Mouse (Mus musculus) heart, postnatal 36 days (tissue): ENCODE measurements around the gene Clp1. TPM values are rescaled to one million over a fixed set of nuclear protein-coding genes. Genes with fewer than 3 reads are reported as not detected.

Experiments
- DNase-seq, 2 experiments: peaks; one replicate each; pipeline ENCODE4 v3.0.0; 2021 to 2022
- intact Hi-C: fragments of 180-260 bp; cut with DNase I; formaldehyde crosslinking; loops from one replicate; pipeline ENCODE4 v1.15.1; 2025
- total RNA-seq, 2 experiments: library from RNA; stranded (reverse); gene quantifications; 2 replicates each; pipeline ENCODE4 v1.2.3; 2021

The Clp1 gene
- total RNA-seq, 2 experiments from 2014 or later, result 6.1 to 6.2 TPM

DNA sequence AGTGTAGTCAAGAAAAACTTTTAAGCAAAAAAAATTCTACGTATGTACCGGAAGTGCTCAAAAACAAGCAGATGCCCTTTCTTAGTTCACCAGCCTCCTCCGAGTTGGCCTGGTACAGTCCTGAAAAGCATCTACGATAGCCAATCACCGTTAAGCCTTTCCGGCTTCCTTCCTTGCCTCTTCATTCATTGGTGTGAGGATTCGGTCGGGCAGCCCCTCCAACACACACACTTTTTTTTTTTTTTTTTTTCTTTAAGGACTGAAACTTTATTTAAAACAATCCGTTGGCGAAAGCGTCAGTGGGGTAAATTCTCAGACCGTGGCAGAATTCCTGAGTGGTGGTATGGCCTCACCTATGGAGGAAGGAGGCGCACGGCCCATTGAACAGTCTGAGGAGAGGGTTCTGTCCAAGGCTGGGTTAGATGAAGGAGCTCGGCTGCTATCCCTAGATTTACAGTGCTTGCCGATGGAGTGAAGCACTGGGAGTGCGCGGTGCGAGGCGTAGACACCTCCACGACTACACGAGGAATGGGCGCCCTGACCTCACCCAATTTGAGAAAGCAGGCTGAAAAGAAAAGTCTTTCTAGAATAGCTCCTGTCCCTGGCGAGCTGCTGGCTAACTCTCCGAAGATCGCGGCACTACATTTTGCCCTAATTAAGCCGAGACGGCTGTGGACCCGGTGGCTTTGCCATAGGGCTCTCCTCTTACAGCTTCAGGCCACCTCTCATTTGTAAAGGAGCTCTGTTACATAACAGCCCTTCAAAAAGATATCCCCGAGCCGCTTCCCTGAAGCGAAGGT, 11.4 kb downstream of the Clp1 start:
- intact Hi-C loops, result loop anchor here (1.0 to 10.0 kb wide), 4 partner anchors 11 to 1071 kb away; partner anchors contain the start of genes Gm28635, Med19, Tmx2 and Tnks1bp1
- peak; percentile 65 to 83 for DNase-seq

DNA sequence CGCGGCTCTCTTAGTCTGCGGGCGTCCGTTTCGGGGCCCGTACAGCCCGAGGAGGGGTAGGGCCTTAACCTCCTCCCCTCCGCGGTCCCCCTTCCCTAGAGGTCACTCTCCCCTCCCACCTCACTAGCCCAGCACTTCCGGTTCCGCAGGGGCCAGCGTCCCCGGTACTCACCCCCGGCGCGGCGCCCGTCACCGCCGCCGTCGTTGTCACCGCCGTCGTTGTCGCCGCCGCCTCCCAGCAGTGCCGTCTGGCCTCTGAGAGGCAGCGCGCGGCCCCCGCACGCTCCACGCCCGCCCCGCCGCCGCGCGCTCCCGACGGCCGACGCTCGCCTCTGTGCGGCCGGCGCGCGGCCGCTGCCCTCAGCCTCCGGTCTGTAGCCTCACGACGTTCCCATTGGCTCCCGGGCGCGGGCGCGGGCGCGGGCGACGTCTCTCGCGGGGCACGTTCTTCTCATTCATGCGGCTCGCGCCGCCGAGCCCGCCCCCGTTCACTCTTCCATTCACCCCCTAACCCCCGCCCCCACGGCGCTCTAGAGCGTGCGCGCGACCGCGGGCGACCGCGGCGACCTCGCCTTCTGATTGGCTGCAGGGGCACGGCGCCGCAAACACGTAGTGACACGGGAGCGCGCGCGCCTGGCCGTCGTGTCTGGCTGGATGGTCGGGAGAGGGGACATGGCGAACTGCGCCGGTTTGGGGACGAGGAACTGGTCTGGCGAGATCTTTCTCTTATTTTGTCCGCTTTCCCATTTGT, 12.2 kb downstream of the Clp1 start, which contains the start of gene Zdhhc5:
TSS of gene Zdhhc5 (minus strand) at position 370 of the 751 bp plus-strand sequence.
- peak; percentile 96 to 99 for DNase-seq
- intact Hi-C loops, result loop anchor here (2.0 to 10.0 kb wide), 3 partner anchors 36 to 1070 kb away; partner anchors contain the start of genes Gm28635, Med19, Tmx2 and Tnks1bp1

DNA sequence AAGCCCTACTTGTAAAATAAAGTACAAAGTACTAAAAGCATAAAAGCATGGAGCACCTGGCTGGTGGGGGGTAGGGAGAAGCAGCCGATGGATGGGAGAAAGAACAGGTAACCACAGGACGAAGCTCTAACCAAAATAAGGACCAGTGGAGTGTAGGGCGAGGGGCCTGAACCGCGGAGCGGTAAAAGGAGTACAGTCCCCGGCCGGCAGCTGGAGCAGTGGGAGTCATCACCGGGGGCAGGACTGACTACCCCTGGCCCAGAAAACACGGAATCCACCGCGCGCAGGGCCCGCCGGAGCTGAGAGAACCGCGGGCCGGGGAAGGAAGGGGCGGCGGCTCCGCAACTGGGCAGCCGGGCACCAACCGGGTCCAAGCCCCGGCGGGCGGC, 12.7 kb downstream of the Clp1 start:
- intact Hi-C loops, result loop anchor here (2.0 to 10.0 kb wide), 3 partner anchors 36 to 1070 kb away; partner anchors contain the start of genes Gm28635, Med19, Tmx2 and Tnks1bp1

DNA sequence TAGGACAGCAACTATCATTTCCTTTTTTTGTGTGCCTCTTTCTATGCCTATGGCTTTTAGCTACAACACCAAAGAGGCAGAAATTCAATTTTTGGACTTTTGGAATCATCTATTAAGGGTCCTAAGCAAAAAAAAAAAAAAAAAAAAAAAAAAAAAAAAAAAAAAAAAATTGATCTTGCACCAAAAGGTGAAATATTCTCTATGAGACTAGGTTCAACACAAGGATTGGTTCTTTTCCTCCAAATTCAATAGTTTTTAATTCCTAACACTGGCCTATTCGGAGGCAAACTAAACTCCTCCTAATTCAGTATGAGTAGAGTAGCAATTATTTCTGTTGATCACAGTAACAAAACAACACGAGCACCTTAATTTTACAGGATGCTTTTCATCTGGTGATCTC, 15.3 kb downstream of the Clp1 start:
- no peak for DNase-seq
- intact Hi-C loops, result loop anchor here (10.0 kb wide), 2 partner anchors 333 to 1067 kb away; partner anchors contain the start of genes Tnks1bp1 and Zc3h15

More for the DNA sequence above, 12.7 kb downstream of the Clp1 start:
- no peak for DNase-seq

DNA sequence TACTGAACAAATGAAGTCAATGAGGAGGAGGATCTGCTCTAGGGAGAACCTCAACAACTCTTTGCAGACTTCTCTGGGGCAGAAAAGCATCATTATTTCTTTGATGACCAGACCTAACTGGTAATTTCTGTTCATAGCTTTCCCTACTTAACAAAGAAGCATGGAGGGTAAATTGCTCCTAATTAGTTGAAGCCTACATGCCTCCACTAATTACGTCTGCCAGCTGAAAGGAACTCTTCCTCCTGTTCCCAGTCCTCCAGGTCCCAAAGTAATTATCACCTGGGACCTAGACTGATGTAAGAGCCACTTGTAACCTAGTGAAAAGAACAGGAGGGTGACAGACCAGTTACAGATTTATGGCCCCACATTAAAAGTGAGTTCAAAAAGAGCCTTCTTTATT, 19.6 kb downstream of the Clp1 start:
- no peak for DNase-seq
- intact Hi-C loops, result no loop called here

DNA sequence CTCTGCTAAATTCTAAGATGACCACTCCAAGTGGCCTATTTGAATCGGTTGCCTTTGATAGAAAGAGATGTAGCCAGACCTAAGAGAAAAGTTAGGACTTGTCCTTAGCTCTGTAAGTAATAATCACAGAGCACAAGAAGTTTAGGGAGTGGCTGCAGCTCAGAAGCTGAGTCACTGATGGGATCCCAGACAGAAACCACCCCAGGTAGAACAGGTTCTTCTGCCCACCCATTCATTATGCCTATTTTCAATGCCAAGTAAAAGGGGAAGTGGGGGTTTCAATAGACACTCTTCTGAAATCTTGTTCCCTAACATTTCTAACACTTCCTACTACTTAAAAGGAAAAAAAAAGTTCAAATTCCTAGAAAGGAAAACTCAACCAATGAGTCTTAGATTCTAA, 21.9 kb downstream of the Clp1 start:
- no peak for DNase-seq
- intact Hi-C loops, result no loop called here

DNA sequence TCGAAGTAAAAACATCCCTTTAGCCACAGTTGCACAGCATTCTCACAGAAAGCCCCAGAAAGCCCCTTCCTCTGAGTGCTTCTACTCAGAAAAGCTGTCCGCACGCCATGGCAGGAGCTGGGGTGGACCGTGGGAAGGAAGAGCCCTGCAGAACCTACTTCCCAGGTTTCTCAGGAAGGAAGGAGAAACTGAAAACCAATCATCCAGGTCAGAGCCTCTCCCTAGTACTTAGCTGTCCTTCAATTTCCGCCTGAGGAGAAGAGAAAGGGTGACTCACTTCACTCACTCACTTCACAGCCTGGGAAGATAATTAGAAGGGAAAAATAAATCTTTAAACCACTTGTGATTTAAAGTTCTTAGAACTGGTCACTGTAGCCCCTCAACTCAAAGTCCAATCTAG, 22.8 kb downstream of the Clp1 start:
- no peak for DNase-seq
- intact Hi-C loops, result no loop called here

DNA sequence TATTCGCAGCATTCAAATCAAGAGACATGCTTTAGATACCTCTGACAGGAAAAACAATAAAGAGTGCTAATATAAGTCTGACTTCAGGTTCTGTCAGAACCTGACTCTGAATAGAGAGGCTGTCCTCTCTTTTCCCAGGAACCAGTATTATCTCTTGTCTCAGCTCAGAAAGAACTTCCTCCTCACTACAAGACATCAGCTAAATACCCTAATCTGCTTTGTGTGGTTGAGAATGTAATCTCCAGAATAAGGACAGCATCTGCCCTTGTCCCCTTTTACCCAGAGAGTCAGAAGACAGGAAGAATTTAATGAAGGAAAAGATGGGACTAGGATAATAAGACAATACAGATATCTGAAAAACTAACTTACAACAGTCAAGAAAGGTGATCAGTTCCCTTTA, 23.7 kb downstream of the Clp1 start:
- intact Hi-C loops, result no loop called here
- no peak for DNase-seq

DNA sequence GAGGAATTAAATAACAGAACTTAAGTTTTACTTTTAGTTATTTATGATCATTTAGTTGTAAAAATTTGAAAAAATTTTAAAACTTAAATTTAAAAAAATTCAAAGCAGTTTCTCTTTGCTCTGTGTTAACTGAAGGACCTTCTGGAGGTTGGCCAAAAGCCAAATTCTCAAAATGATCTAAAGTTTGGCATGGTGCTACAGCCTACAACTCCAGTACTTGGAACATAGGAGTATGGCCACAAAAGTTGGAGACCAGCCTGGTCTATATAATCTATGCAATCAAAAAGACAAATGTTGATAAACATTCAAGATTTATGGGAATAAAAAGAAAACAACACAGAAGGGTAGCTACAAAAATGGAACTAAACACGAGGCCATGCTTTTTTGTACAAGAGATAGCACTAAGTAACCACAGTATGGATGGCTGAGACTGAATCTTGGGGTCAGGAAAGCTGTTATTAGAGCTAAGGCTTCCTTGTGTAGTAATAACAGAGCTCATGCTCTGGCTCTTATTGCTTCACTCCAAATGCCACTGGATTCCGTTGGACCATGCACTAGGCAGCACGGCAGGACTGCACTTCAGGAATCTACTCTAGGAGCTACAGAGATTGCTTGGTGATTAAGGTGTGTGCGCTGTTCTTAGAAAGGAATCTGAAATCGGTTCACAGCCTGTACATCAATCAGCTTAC, 32.0 kb downstream of the Clp1 start:
- intact Hi-C loops, result no loop called here
- DNase-seq, result no peak

DNA sequence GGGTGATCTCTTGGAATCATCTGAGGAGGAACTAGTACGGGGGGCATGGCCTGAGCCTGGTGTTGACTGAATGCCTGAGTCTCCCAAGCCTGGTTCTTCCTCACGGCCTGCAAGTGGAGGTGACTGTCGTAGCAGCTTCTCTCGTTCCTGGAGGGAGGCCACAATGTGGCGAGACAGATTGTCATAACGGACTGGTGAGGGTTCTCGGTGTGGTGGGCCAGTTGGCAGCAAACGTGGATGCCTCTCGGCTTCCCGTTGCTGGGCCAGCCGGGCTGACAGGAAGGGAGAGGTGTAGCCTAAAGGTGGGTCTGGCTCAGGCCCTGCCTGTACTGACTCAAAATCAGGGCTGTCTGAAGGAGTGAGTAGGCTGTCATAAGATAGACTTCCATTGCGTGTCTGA, 37.1 kb downstream of the Clp1 start:
- intact Hi-C loops, result no loop called here
- DNase-seq, result no peak

DNA sequence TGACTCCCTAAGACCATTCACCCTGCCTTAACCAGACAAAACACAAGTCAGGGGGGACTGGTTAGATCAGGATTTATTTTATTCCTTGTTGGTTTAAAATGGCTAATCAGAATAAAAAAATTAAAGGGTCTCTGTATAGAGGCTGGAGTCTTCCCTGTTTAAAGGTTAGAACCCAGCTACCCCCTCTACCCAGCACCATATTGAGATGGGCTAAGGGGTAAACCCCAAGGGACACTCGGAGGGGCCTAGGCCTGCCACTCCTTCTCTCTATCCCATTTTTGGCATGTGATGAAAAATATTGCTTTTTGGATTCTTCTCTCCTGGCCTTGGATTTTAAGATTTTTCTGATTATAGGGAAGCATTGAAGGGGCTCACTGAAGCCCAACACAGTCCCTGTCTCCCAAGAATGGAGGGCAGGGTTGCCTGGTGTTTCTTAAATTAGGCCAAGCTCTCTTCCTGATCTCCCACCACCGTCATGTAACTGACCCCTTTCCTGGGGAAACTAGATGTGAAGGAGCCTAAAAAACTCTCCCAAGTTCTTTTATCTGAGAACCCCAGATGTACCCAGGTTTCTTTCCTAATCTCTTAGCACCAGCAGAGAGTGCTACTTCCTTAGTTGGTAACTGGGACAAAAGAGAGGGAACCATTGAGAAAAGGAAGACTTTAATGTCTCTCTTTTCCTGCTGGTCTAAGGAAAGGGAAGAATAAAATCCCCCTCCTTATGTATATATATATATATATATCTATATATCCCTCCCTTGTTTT, 38.9 kb downstream of the Clp1 start:
- no peak for DNase-seq
- intact Hi-C loops, result no loop called here

DNA sequence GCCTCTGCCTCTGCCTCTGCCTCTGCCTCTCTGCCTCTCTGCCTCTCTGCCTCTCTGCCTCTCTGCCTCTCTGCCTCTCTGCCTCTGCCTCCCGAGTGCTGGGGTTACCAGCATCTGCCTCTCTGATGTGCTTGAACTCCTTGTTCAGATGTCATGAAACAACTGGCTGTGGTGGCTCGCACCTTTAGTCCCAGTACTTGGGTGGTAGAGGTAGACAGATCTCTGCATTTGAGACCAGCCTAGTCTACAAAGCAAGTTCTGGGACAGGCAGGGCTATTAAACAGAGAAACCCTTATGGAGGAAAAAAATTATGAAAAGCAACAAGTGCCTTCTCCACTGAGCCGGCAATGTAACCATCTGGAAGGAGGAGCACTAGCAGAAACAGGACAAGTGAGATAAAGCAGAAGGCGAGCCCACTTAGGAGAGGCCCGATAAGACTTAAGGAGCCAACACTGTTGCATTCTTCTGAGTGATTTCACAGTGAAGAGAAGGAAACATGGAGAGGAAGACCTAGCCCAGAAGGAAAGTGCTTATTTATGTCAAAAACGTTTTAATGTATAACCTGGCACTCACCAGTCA, 44.5 kb downstream of the Clp1 start:
- no peak for DNase-seq
- intact Hi-C loops, result no loop called here

DNA sequence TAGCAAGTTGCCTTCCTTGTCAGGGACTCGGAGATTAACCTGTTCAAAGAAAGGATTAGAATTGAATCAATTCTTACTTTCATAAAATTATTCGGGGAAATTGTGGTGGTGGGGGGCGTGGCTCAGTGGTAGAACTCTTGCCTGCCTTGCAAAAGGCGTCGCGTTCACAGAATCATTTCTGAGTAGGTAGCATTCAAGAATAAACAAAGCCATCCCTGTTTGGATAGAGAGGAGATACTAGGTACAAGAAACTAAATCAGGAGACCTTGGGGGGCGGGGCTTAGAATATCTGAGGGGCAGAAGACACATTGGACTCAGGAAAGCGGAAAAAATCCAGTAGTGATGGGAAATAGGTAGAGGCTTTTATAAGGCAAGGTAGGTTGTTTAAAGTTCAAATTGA, 48.1 kb downstream of the Clp1 start, which contains the start of gene Tmx2:
TSS of gene Tmx2 (minus strand) at position 125 of the 400 bp plus-strand sequence.
- intact Hi-C loops, result loop anchor here (2.0 to 5.0 kb wide), 2 partner anchors 36 to 118 kb away; partner anchors contain the start of genes Ube2l6 and Zdhhc5
- no peak for DNase-seq

DNA sequence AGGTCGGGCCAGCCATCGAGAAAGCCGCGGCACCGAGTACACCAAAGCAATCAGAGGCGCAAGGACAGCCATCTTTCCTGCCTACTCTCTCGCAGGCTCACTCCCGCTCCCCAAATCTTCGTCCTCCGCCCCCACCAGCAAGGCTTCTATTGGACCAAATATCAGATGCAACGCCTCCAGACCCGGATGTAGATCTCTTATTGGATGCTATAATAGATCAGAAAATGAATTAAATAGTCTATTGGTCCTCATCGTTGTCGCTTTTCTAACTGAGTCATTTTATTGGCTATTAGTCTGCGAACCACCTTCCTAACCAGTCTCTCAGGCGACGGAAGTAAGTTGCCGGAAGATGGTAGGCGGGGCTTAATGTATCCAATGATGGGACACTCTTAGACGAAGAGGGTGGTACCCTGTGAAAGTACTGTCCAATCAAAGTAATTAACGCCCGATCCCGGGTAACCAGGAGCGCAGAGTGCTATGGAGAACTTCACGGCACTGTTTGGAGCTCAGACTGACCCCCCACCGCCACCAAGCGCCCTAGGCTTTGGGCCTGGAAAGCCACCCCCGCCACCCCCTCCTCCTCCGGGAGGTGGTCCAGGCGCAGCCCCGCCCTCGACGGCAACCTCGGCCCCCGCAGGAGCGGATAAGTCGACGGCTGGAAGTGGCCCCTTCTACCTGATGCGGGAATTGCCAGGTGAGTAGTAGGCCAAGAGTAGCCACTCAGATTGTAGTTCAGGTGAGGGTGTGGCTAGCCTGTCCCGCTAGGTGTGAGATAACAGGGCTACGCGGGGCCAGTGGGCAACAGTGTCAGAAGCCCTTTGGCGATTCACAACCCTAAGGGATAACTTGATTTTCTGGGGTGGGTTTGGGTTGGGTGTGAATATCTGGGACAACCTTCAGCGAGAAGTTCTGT, 48.9 kb downstream of the Clp1 start, which contains the start of the genes Gm28635 and Med19:
TSS of gene Gm28635 (minus strand) at position 74 of the 913 bp plus-strand sequence.
TSS of gene Med19 (plus strand) at position 435 of the 913 bp plus-strand sequence.
- DNase-seq, result peak; percentile 86 to 87

DNA sequence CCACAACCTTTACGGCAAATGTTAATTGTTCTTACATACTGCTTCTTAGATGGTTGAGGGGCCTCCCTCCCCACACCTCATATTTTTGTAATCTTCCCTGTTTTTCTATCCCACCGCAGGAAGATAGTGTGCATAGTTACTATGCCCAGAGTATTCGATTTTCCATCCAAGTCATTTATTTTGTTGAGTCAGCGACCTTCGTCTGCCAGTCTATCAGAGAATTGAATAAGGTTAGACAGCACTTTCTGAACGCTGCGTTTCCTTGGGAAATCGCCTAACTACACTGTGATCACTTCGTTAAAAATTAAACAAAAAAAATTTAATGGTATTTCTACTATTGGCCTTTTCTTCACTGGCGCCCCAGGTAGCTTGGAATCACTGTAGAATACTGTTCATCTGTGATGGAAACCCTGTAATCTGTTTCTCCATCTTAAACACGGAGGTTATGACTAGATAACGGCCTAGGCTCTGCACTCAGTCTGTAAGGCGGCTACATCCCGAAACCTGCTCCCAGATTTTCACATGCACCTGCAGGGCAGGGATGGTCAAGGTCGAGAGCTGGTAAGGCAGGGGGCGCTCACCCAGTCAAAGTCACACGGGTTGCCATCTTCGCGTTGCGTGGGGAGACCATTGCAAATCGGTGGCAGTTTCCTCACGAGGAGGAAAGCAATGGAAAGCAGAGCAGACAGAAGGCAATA, 49.7 kb downstream of the Clp1 start:
- intact Hi-C loops, result loop anchor here (5.0 kb wide), 1 partner anchor 120 kb away; the partner anchor contains the start of gene Ube2l6

More for the DNA sequence above, 48.9 kb downstream of the Clp1 start, which contains the start of the genes Gm28635 and Med19:
- intact Hi-C loops, result loop anchor here (2.0 to 5.0 kb wide), 2 partner anchors 37 to 119 kb away; partner anchors contain the start of genes Ube2l6 and Zdhhc5

More for the DNA sequence above, 49.7 kb downstream of the Clp1 start:
- DNase-seq, result no peak
